Mouse (Mus musculus): ENCODE results near the gene Mast3. TPM values are rescaled to one million over a fixed set of nuclear protein-coding genes. Genes with fewer than 3 reads are reported as not detected.

The Mast3 gene
- polyA plus RNA-seq, 1 experiment from 2014 or later: 14.7 TPM

- no peak overlapping the region for H3K4me2 ChIP-seq (ENCODE audit: low read depth)
- H3K27ac ChIP-seq (ENCODE audit: low read depth, low read length): no peak overlapping the region
- no peak overlapping the region for H3K9ac ChIP-seq (ENCODE audit: low read length)
- H3K4me1 ChIP-seq (ENCODE audit: control insufficient read depth, insufficient read depth, low read length): peaks cover 15% of the 10 kb centered on the region
- no peak overlapping the region for H3K4me3 ChIP-seq (ENCODE audit: low read depth, low read length)
- H3K9me3 ChIP-seq (ENCODE audit: control insufficient read depth, low read length): no peaks in the 10 kb centered on the region
- peaks cover 43% of the 10 kb centered on the region for H3K27me3 ChIP-seq (ENCODE audit: control insufficient read depth, insufficient read depth, low read length)
- ATAC-seq (ENCODE audit: insufficient read depth, low FRiP score, low TSS enrichment) (no peak), DNase-seq (ENCODE audit: low spot score) (peak; percentile 8)
- no peaks in the 10 kb centered on the region for H3K36me3 ChIP-seq (ENCODE audit: control insufficient read depth, insufficient read depth, low read length)
- 54% methylated on average over 11 of the region's 11 CpGs for WGBS
Observed at GRCm38 (mm10) chr8:70744806-70745205, 60.0 kb downstream of the Mast3 start.

GRCm38 (mm10) chr8:70743656-70744590, 60.9 kb downstream of the Mast3 start:
- Histone ChIP-seq H3K9ac (ENCODE audit: low read length) (peak overlapping the region; percentile 50), H3K27me3 (ENCODE audit: control insufficient read depth, insufficient read depth, low read length) (peaks cover 43% of the 10 kb centered on the region), H3K4me2 (ENCODE audit: low read depth) (peak overlapping the region; percentile 40), H3K4me1 (ENCODE audit: control insufficient read depth, insufficient read depth, low read length) (peaks cover 15% of the 10 kb centered on the region), H3K9me3 (ENCODE audit: control insufficient read depth, low read length) (no peaks in the 10 kb centered on the region), H3K27ac (ENCODE audit: low read depth, low read length) (no peak overlapping the region), H3K4me3 (ENCODE audit: low read depth, low read length) (peak overlapping the region; percentile 27), H3K36me3 (ENCODE audit: control insufficient read depth, insufficient read depth, low read length) (no peaks in the 10 kb centered on the region)
- 5% methylated on average over 48 of the region's 48 CpGs for WGBS
- peak; percentile 35 for DNase-seq (ENCODE audit: low spot score)
- no peak for ATAC-seq (ENCODE audit: insufficient read depth, low FRiP score, low TSS enrichment)

GRCm38 (mm10) chr8:70742981-70743655, 61.7 kb downstream of the Mast3 start:
- peaks cover 15% of the 10 kb centered on the region for H3K4me1 ChIP-seq (ENCODE audit: control insufficient read depth, insufficient read depth, low read length)
- no peaks in the 10 kb centered on the region for H3K36me3 ChIP-seq (ENCODE audit: control insufficient read depth, insufficient read depth, low read length)
- peak overlapping the region; percentile 27 for H3K4me3 ChIP-seq (ENCODE audit: low read depth, low read length)
- ATAC-seq (ENCODE audit: insufficient read depth, low FRiP score, low TSS enrichment) (no peak), DNase-seq (ENCODE audit: low spot score) (peak; percentile 33)
- no peak overlapping the region for H3K27ac ChIP-seq (ENCODE audit: low read depth, low read length)
- peaks cover 43% of the 10 kb centered on the region for H3K27me3 ChIP-seq (ENCODE audit: control insufficient read depth, insufficient read depth, low read length)
- peak overlapping the region; percentile 40 for H3K4me2 ChIP-seq (ENCODE audit: low read depth)
- 3% methylated on average over 38 of the region's 38 CpGs for WGBS
- H3K9ac ChIP-seq (ENCODE audit: low read length): peak overlapping the region; percentile 50
- no peaks in the 10 kb centered on the region for H3K9me3 ChIP-seq (ENCODE audit: control insufficient read depth, low read length)

- ATAC-seq (ENCODE audit: insufficient read depth, low FRiP score, low TSS enrichment) (no peak), DNase-seq (ENCODE audit: low spot score) (peak; percentile 8)
- H3K9ac ChIP-seq (ENCODE audit: low read length): no peak overlapping the region
- no peaks in the 10 kb centered on the region for H3K9me3 ChIP-seq (ENCODE audit: control insufficient read depth, low read length)
- 70% methylated on average over 11 of the region's 11 CpGs for WGBS
- no peak overlapping the region for H3K27ac ChIP-seq (ENCODE audit: low read depth, low read length)
- H3K4me1 ChIP-seq (ENCODE audit: control insufficient read depth, insufficient read depth, low read length): peaks cover 15% of the 10 kb centered on the region
- H3K4me2 ChIP-seq (ENCODE audit: low read depth): no peak overlapping the region
- no peak overlapping the region for H3K4me3 ChIP-seq (ENCODE audit: low read depth, low read length)
- no peaks in the 10 kb centered on the region for H3K36me3 ChIP-seq (ENCODE audit: control insufficient read depth, insufficient read depth, low read length)
- peaks cover 43% of the 10 kb centered on the region for H3K27me3 ChIP-seq (ENCODE audit: control insufficient read depth, insufficient read depth, low read length)
Observed at GRCm38 (mm10) chr8:70742176-70742575, 62.7 kb downstream of the Mast3 start.

- H3K27ac ChIP-seq (ENCODE audit: low read depth, low read length): no peak overlapping the region
- H3K4me2 ChIP-seq (ENCODE audit: low read depth): no peak overlapping the region
- H3K9me3 ChIP-seq (ENCODE audit: control insufficient read depth, low read length): no peaks in the 10 kb centered on the region
- ATAC-seq (ENCODE audit: insufficient read depth, low FRiP score, low TSS enrichment) (no peak), DNase-seq (ENCODE audit: low spot score) (peak; percentile 5)
- 57% methylated on average over 5 of the region's 5 CpGs for WGBS
- no peaks in the 10 kb centered on the region for H3K36me3 ChIP-seq (ENCODE audit: control insufficient read depth, insufficient read depth, low read length)
- peaks cover 15% of the 10 kb centered on the region for H3K4me1 ChIP-seq (ENCODE audit: control insufficient read depth, insufficient read depth, low read length)
- H3K9ac ChIP-seq (ENCODE audit: low read length): no peak overlapping the region
- no peak overlapping the region for H3K4me3 ChIP-seq (ENCODE audit: low read depth, low read length)
- peaks cover 43% of the 10 kb centered on the region for H3K27me3 ChIP-seq (ENCODE audit: control insufficient read depth, insufficient read depth, low read length)
Observed at GRCm38 (mm10) chr8:70741661-70742060, 63.2 kb downstream of the Mast3 start.

GRCm38 (mm10) chr8:70738211-70738610, 66.6 kb downstream of the Mast3 start:
- Histone ChIP-seq H3K27ac (ENCODE audit: low read depth, low read length) (no peak overlapping the region), H3K4me2 (ENCODE audit: low read depth) (no peak overlapping the region), H3K9ac (ENCODE audit: low read length) (no peak overlapping the region), H3K4me1 (ENCODE audit: control insufficient read depth, insufficient read depth, low read length) (peaks cover 5% of the 10 kb centered on the region), H3K4me3 (ENCODE audit: low read depth, low read length) (no peak overlapping the region), H3K36me3 (ENCODE audit: control insufficient read depth, insufficient read depth, low read length) (no peaks in the 10 kb centered on the region), H3K27me3 (ENCODE audit: control insufficient read depth, insufficient read depth, low read length) (peaks cover 17% of the 10 kb centered on the region), H3K9me3 (ENCODE audit: control insufficient read depth, low read length) (no peaks in the 10 kb centered on the region)
- DNase-seq (ENCODE audit: low spot score): no peak
- WGBS: 63% methylated on average over 3 of the region's 3 CpGs
- no peak for ATAC-seq (ENCODE audit: insufficient read depth, low FRiP score, low TSS enrichment)

- Histone ChIP-seq H3K4me3 (ENCODE audit: low read depth, low read length) (no peak overlapping the region), H3K9me3 (ENCODE audit: control insufficient read depth, low read length) (no peaks in the 10 kb centered on the region), H3K4me1 (ENCODE audit: control insufficient read depth, insufficient read depth, low read length) (peaks cover under 1% of the 10 kb centered on the region; the same call in 1 of the 2 replicates), H3K9ac (ENCODE audit: low read length) (no peak overlapping the region), H3K4me2 (ENCODE audit: low read depth) (no peak overlapping the region), H3K27me3 (ENCODE audit: control insufficient read depth, insufficient read depth, low read length) (peaks cover 12% of the 10 kb centered on the region), H3K36me3 (ENCODE audit: control insufficient read depth, insufficient read depth, low read length) (no peaks in the 10 kb centered on the region), H3K27ac (ENCODE audit: low read depth, low read length) (no peak overlapping the region)
- no peak for ATAC-seq (ENCODE audit: insufficient read depth, low FRiP score, low TSS enrichment)
- peak; percentile 7 for DNase-seq (ENCODE audit: low spot score)
- 73% methylated on average over 5 of the region's 5 CpGs for WGBS
Observed at GRCm38 (mm10) chr8:70737705-70738104, 67.1 kb downstream of the Mast3 start.

GRCm38 (mm10) chr8:70730956-70731355, 73.9 kb downstream of the Mast3 start:
- Histone ChIP-seq H3K4me3 (ENCODE audit: low read depth, low read length) (no peak overlapping the region), H3K27ac (ENCODE audit: low read depth, low read length) (no peak overlapping the region), H3K9ac (ENCODE audit: low read length) (no peak overlapping the region; the same call in 1 of the 2 replicates), H3K9me3 (ENCODE audit: control insufficient read depth, low read length) (no peaks in the 10 kb centered on the region), H3K27me3 (ENCODE audit: control insufficient read depth, insufficient read depth, low read length) (peaks cover 24% of the 10 kb centered on the region), H3K36me3 (ENCODE audit: control insufficient read depth, insufficient read depth, low read length) (no peaks in the 10 kb centered on the region), H3K4me1 (ENCODE audit: control insufficient read depth, insufficient read depth, low read length) (no peaks in the 10 kb centered on the region), H3K4me2 (ENCODE audit: low read depth) (no peak overlapping the region)
- peak; percentile 8 for DNase-seq (ENCODE audit: low spot score)
- WGBS: 82% methylated on average over 4 of the region's 4 CpGs
- ATAC-seq (ENCODE audit: insufficient read depth, low FRiP score, low TSS enrichment): no peak

All from neural tube, embryonic 11.5 days (tissue).